Mouse (Mus musculus): ENCODE measurements around the gene Urah. TPM values are rescaled to one million over a fixed set of nuclear protein-coding genes. Genes with fewer than 3 reads are reported as not detected.

Urah gene
- polyA plus RNA-seq, 1 experiment from 2014 or later, result 0.41 TPM

GRCm38 (mm10) chr7:140857550-140858505, 23.0 kb downstream of the Urah start, which contains the start of gene Bet1l:
Gene Bet1l, minus strand, starts transcription at chr7:140857577.
- WGBS, result 37% methylated on average over 40 of the region's 40 CpGs
- H3K36me3 ChIP-seq (ENCODE audit: control insufficient read depth, insufficient read depth, low read length), result peaks cover 62% of the 10 kb centered on the region

GRCm38 (mm10) chr7:140858746-140859145, 23.9 kb downstream of the Urah start:
- 95% methylated on average over 8 of the region's 8 CpGs for WGBS
- ATAC-seq (no peak), DNase-seq (ENCODE audit: low spot score) (no peak)
- Histone ChIP-seq H3K27ac (ENCODE audit: low read depth, low read length) (no peak overlapping the region), H3K36me3 (ENCODE audit: control insufficient read depth, insufficient read depth, low read length) (peaks cover 62% of the 10 kb centered on the region), H3K9me3 (replicated peaks; ENCODE audit: control insufficient read depth, low read length) (no peaks in the 10 kb centered on the region), H3K4me1 (ENCODE audit: control insufficient read depth, insufficient read depth, low read length) (peaks cover 18% of the 10 kb centered on the region), H3K27me3 (replicated peaks; ENCODE audit: control insufficient read depth, insufficient read depth, low read length) (no peaks in the 10 kb centered on the region), H3K4me3 (ENCODE audit: low read depth, low read length) (0 out of 2 replicates have a peak overlapping the region, but pooled peaks have one; percentile 78), H3K9ac (ENCODE audit: low read length) (peak overlapping the region; percentile 96), H3K4me2 (ENCODE audit: low read length) (peak overlapping the region; percentile 98)

More at GRCm38 (mm10) chr7:140857550-140858505, 23.0 kb downstream of the Urah start, which contains the start of gene Bet1l:
- Histone ChIP-seq H3K9ac (ENCODE audit: low read length) (peak within 1 kb of the TSS; percentile 96), H3K4me1 (ENCODE audit: control insufficient read depth, insufficient read depth, low read length) (peaks cover 18% of the 10 kb centered on the region), H3K4me2 (ENCODE audit: low read length) (peak within 1 kb of the TSS; percentile 98), H3K27ac (ENCODE audit: low read depth, low read length) (peak within 1 kb of the TSS; percentile 88), H3K27me3 (replicated peaks; ENCODE audit: control insufficient read depth, insufficient read depth, low read length) (no peaks in the 10 kb centered on the region), H3K9me3 (replicated peaks; ENCODE audit: control insufficient read depth, low read length) (no peaks in the 10 kb centered on the region), H3K4me3 (ENCODE audit: low read depth, low read length) (peak within 1 kb of the TSS; percentile 78)
- ATAC-seq, result peak; percentile 25
- DNase-seq (ENCODE audit: low spot score), result no peak

- Histone ChIP-seq H3K36me3 (ENCODE audit: control insufficient read depth, insufficient read depth, low read length) (peaks cover 65% of the 10 kb centered on the region), H3K4me3 (ENCODE audit: low read depth, low read length) (no peak overlapping the region), H3K9me3 (replicated peaks; ENCODE audit: control insufficient read depth, low read length) (no peaks in the 10 kb centered on the region), H3K4me1 (ENCODE audit: control insufficient read depth, insufficient read depth, low read length) (peaks cover 18% of the 10 kb centered on the region), H3K27me3 (replicated peaks; ENCODE audit: control insufficient read depth, insufficient read depth, low read length) (no peaks in the 10 kb centered on the region), H3K4me2 (ENCODE audit: low read length) (no peak overlapping the region), H3K27ac (ENCODE audit: low read depth, low read length) (no peak overlapping the region), H3K9ac (ENCODE audit: low read length) (no peak overlapping the region)
- ATAC-seq (no peak), DNase-seq (ENCODE audit: low spot score) (no peak)
- WGBS, result 80% methylated on average over 6 of the region's 6 CpGs
Measured at GRCm38 (mm10) chr7:140859997-140860396, 25.2 kb downstream of the Urah start.

- no peak overlapping the region for H3K4me3 ChIP-seq (ENCODE audit: low read depth, low read length)
- DNase-seq (ENCODE audit: low spot score) (no peak), ATAC-seq (no peak)
- peaks cover 11% of the 10 kb centered on the region for H3K4me1 ChIP-seq (ENCODE audit: control insufficient read depth, insufficient read depth, low read length)
- H3K27me3 ChIP-seq (replicated peaks; ENCODE audit: control insufficient read depth, insufficient read depth, low read length), result no peaks in the 10 kb centered on the region
- no peaks in the 10 kb centered on the region for H3K9me3 ChIP-seq (replicated peaks; ENCODE audit: control insufficient read depth, low read length)
- no peak overlapping the region for H3K27ac ChIP-seq (ENCODE audit: low read depth, low read length)
- WGBS, result 90% methylated on average over 5 of the region's 5 CpGs
- H3K36me3 ChIP-seq (ENCODE audit: control insufficient read depth, insufficient read depth, low read length), result peaks cover 70% of the 10 kb centered on the region
- no peak overlapping the region for H3K9ac ChIP-seq (ENCODE audit: low read length)
- no peak overlapping the region for H3K4me2 ChIP-seq (ENCODE audit: low read length)
Measured at GRCm38 (mm10) chr7:140860728-140861127, 25.9 kb downstream of the Urah start.

- ATAC-seq (no peak), DNase-seq (ENCODE audit: low spot score) (no peak)
- H3K9ac ChIP-seq (ENCODE audit: low read length), result no peak overlapping the region
- no peaks in the 10 kb centered on the region for H3K9me3 ChIP-seq (replicated peaks; ENCODE audit: control insufficient read depth, low read length)
- no peaks in the 10 kb centered on the region for H3K27me3 ChIP-seq (replicated peaks; ENCODE audit: control insufficient read depth, insufficient read depth, low read length)
- no peak overlapping the region for H3K27ac ChIP-seq (ENCODE audit: low read depth, low read length)
- WGBS, result 90% methylated on average over 12 of the region's 12 CpGs
- no peaks in the 10 kb centered on the region for H3K4me1 ChIP-seq (ENCODE audit: control insufficient read depth, insufficient read depth, low read length)
- peaks cover 69% of the 10 kb centered on the region for H3K36me3 ChIP-seq (ENCODE audit: control insufficient read depth, insufficient read depth, low read length)
- no peak overlapping the region for H3K4me3 ChIP-seq (ENCODE audit: low read depth, low read length)
- H3K4me2 ChIP-seq (ENCODE audit: low read length), result no peak overlapping the region
Measured at GRCm38 (mm10) chr7:140864761-140865160, 29.9 kb downstream of the Urah start.

- Histone ChIP-seq H3K9me3 (replicated peaks; ENCODE audit: control insufficient read depth, low read length) (no peaks in the 10 kb centered on the region), H3K4me3 (ENCODE audit: low read depth, low read length) (no peak overlapping the region), H3K27ac (ENCODE audit: low read depth, low read length) (no peak overlapping the region), H3K27me3 (replicated peaks; ENCODE audit: control insufficient read depth, insufficient read depth, low read length) (no peaks in the 10 kb centered on the region), H3K9ac (ENCODE audit: low read length) (no peak overlapping the region), H3K4me2 (ENCODE audit: low read length) (no peak overlapping the region), H3K36me3 (ENCODE audit: control insufficient read depth, insufficient read depth, low read length) (peaks cover 8% of the 10 kb centered on the region; the same call in 1 of the 2 replicates), H3K4me1 (ENCODE audit: control insufficient read depth, insufficient read depth, low read length) (no peaks in the 10 kb centered on the region)
- 86% methylated on average over 4 of the region's 4 CpGs for WGBS
- ATAC-seq, result no peak
- DNase-seq (ENCODE audit: low spot score), result no peak
Measured at GRCm38 (mm10) chr7:140874224-140874623, 39.4 kb downstream of the Urah start.

- Histone ChIP-seq H3K27ac (ENCODE audit: low read depth, low read length) (no peak overlapping the region), H3K9me3 (replicated peaks; ENCODE audit: control insufficient read depth, low read length) (no peaks in the 10 kb centered on the region), H3K27me3 (replicated peaks; ENCODE audit: control insufficient read depth, insufficient read depth, low read length) (no peaks in the 10 kb centered on the region), H3K4me2 (ENCODE audit: low read length) (no peak overlapping the region), H3K4me1 (ENCODE audit: control insufficient read depth, insufficient read depth, low read length) (0 out of 2 replicates have a peak, but pooled peaks cover 4% of the 10 kb centered on the region), H3K4me3 (ENCODE audit: low read depth, low read length) (no peak overlapping the region), H3K36me3 (ENCODE audit: control insufficient read depth, insufficient read depth, low read length) (peaks cover 8% of the 10 kb centered on the region; the same call in 1 of the 2 replicates), H3K9ac (ENCODE audit: low read length) (no peak overlapping the region)
- DNase-seq (ENCODE audit: low spot score) (no peak), ATAC-seq (no peak)
- 89% methylated on average over 6 of the region's 6 CpGs for WGBS
Measured at GRCm38 (mm10) chr7:140877364-140877763, 42.5 kb downstream of the Urah start.

- peaks cover 7% of the 10 kb centered on the region; the same call in 1 of the 2 replicates for H3K4me1 ChIP-seq (ENCODE audit: control insufficient read depth, insufficient read depth, low read length)
- H3K27me3 ChIP-seq (replicated peaks; ENCODE audit: control insufficient read depth, insufficient read depth, low read length), result no peaks in the 10 kb centered on the region
- H3K4me3 ChIP-seq (ENCODE audit: low read depth, low read length), result no peak overlapping the region
- 95% methylated on average over 7 of the region's 7 CpGs for WGBS
- H3K9me3 ChIP-seq (replicated peaks; ENCODE audit: control insufficient read depth, low read length), result no peaks in the 10 kb centered on the region
- no peak overlapping the region for H3K4me2 ChIP-seq (ENCODE audit: low read length)
- no peak overlapping the region for H3K27ac ChIP-seq (ENCODE audit: low read depth, low read length)
- H3K9ac ChIP-seq (ENCODE audit: low read length), result no peak overlapping the region
- H3K36me3 ChIP-seq (ENCODE audit: control insufficient read depth, insufficient read depth, low read length), result peaks cover 10% of the 10 kb centered on the region; the same call in 1 of the 2 replicates
- ATAC-seq (no peak), DNase-seq (ENCODE audit: low spot score) (no peak)
Measured at GRCm38 (mm10) chr7:140879355-140879754, 44.5 kb downstream of the Urah start.

- no peak for ATAC-seq
- WGBS, result 85% methylated on average over 3 of the region's 3 CpGs
- no peak overlapping the region for H3K4me2 ChIP-seq (ENCODE audit: low read length)
Measured at GRCm38 (mm10) chr7:140880419-140880818, 45.6 kb downstream of the Urah start.

More at GRCm38 (mm10) chr7:140880419-140880818, 45.6 kb downstream of the Urah start:
- peaks cover 7% of the 10 kb centered on the region; the same call in 1 of the 2 replicates for H3K36me3 ChIP-seq (ENCODE audit: control insufficient read depth, insufficient read depth, low read length)
- no peaks in the 10 kb centered on the region for H3K9me3 ChIP-seq (replicated peaks; ENCODE audit: control insufficient read depth, low read length)
- H3K27me3 ChIP-seq (replicated peaks; ENCODE audit: control insufficient read depth, insufficient read depth, low read length), result no peaks in the 10 kb centered on the region
- H3K4me1 ChIP-seq (ENCODE audit: control insufficient read depth, insufficient read depth, low read length), result peaks cover 7% of the 10 kb centered on the region; the same call in 1 of the 2 replicates
- no peak overlapping the region for H3K4me3 ChIP-seq (ENCODE audit: low read depth, low read length)
- H3K9ac ChIP-seq (ENCODE audit: low read length), result no peak overlapping the region
- no peak for DNase-seq (ENCODE audit: low spot score)
- H3K27ac ChIP-seq (ENCODE audit: low read depth, low read length), result no peak overlapping the region

Measured in forebrain, embryonic 14.5 days (tissue).